Mouse (Mus musculus): Measurements from ENCODE around the gene Vamp5.

The Vamp5 gene

GRCm38 (mm10) chr6:72366844-72367443 lies 13.3 kb downstream of the Vamp5 start, which contains the start of gene Rnf181:
Gene Rnf181 (minus strand): TSS chr6:72366956.
- no peak for DNase-seq (ENCODE audit: low spot score in 2 of 2)

GRCm38 (mm10) chr6:72366304-72366703 lies 14.0 kb downstream of the Vamp5 start:
- no peak for DNase-seq (ENCODE audit: low spot score in 2 of 2)

GRCm38 (mm10) chr6:72364985-72365384 lies 15.3 kb downstream of the Vamp5 start:
- DNase-seq (ENCODE audit: low spot score in 2 of 2), result no peak

GRCm38 (mm10) chr6:72364009-72364408 lies 16.3 kb downstream of the Vamp5 start:
- no peak for DNase-seq (ENCODE audit: low spot score in 2 of 2)

GRCm38 (mm10) chr6:72362132-72363028 lies 17.9 kb downstream of the Vamp5 start:
- peak; percentile 96 to 98 for DNase-seq (ENCODE audit: low spot score in 2 of 2)

GRCm38 (mm10) chr6:72361121-72361551 lies 19.1 kb downstream of the Vamp5 start:
- no peak for DNase-seq (ENCODE audit: low spot score in 2 of 2)

- DNase-seq (ENCODE audit: low spot score in 2 of 2), result no peak
Measured at GRCm38 (mm10) chr6:72360599-72360935, 19.7 kb downstream of the Vamp5 start.

GRCm38 (mm10) chr6:72359891-72360598 lies 20.2 kb downstream of the Vamp5 start:
- DNase-seq (ENCODE audit: low spot score in 2 of 2), result no peak

- no peak for DNase-seq (ENCODE audit: low spot score in 2 of 2)
Measured at GRCm38 (mm10) chr6:72359343-72359742, 20.9 kb downstream of the Vamp5 start.

GRCm38 (mm10) chr6:72358086-72358764 lies 22.0 kb downstream of the Vamp5 start:
- DNase-seq (ENCODE audit: low spot score in 2 of 2), result no peak

- no peak for DNase-seq (ENCODE audit: low spot score in 2 of 2)
Measured at GRCm38 (mm10) chr6:72357164-72358079, 22.8 kb downstream of the Vamp5 start.

GRCm38 (mm10) chr6:72356001-72356532 lies 24.2 kb downstream of the Vamp5 start:
- no peak for DNase-seq (ENCODE audit: low spot score in 2 of 2)

GRCm38 (mm10) chr6:72355066-72355911 lies 25.0 kb downstream of the Vamp5 start, which contains the start of gene Tmem150a:
Gene Tmem150a (plus strand): TSS chr6:72355447.
- DNase-seq (ENCODE audit: low spot score in 2 of 2), result peak; percentile 71 to 74

GRCm38 (mm10) chr6:72354025-72354424 lies 26.2 kb downstream of the Vamp5 start:
- no peak for DNase-seq (ENCODE audit: low spot score in 2 of 2)

GRCm38 (mm10) chr6:72352636-72353405 lies 27.4 kb downstream of the Vamp5 start:
- DNase-seq (ENCODE audit: low spot score in 2 of 2), result no peak

- DNase-seq (ENCODE audit: low spot score in 2 of 2), result no peak
Measured at GRCm38 (mm10) chr6:72350214-72350613, 30.1 kb downstream of the Vamp5 start.

- DNase-seq (ENCODE audit: low spot score in 2 of 2), result no peak
Measured at GRCm38 (mm10) chr6:72348411-72348810, 31.9 kb downstream of the Vamp5 start.

- peak; percentile 76 to 77 for DNase-seq (ENCODE audit: low spot score in 2 of 2)
Measured at GRCm38 (mm10) chr6:72347166-72347941, 32.9 kb downstream of the Vamp5 start, which contains the start of gene 0610030E20Rik. Gene 0610030E20Rik (plus strand): TSS chr6:72347317.

Data from right cerebral cortex, adult 2 months (tissue).